Mouse (Mus musculus): ENCODE results near the gene Rab5b.

DNA sequence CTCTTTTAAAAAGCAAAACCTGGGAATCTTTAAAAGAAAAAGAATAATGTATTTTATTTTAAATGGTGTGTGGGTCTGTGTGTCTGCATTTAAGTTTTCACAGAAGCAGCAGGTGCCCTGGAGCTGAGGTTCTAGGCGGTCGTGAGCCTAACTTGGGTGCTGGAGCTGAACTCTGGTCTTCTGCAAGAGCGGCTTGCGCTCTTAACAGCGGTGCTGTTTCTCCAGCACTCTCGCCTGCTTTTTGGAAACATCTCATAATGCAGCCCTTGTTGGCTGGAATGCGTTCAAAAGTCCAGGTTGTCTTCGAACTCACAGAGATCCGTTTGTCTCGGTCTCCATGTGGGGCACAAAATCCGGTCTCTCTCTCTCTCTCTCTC is 9.2 kb upstream of the Rab5b start:
- TF ChIP-seq POLR2A (IDR thresholded peaks at IDR 0.05; ENCODE audit: control insufficient read depth, extremely low read depth, insufficient read depth, low read length, poor library complexity) (no peak), CTCF (IDR thresholded peaks at IDR 0.05; ENCODE audit: borderline replicate concordance, control insufficient read depth, extremely low read depth, insufficient read depth, low read length, poor library complexity) (no peak)

Data from thymus, adult 2 months (tissue).